Mouse (Mus musculus) forebrain, embryonic 12.5 days (tissue): ENCODE measurements around the gene Sp7. TPM values are rescaled to one million over a fixed set of nuclear protein-coding genes. Genes with fewer than 3 reads are reported as not detected.

ENCODE experiments used
- ATAC-seq: fragments of 200-750 bp; cut with Nextera tagmentation; 2 replicates; pipeline ENCODE4 v1.8.0; 2017; ENCODE audit warnings: moderate TSS enrichment; ENCODE audit not compliant: low FRiP score
- H3K27ac ChIP-seq: fragments of 300-500 bp; sonication (generic); 2 replicates; pipeline ENCODE4 v1.5.1; 2016; ENCODE audit warnings: mild to moderate bottlenecking
- H3K27me3 ChIP-seq: fragments of 300-500 bp; sonication (generic); 2 replicates; pipeline ENCODE4 v1.6.1; 2016; ENCODE audit warnings: mild to moderate bottlenecking
- H3K36me3 ChIP-seq: fragments of 300-500 bp; sonication (generic); replicated peaks from 2 replicates; pipeline ENCODE4 v1.6.1; 2016; ENCODE audit warnings: mild to moderate bottlenecking
- H3K4me1 ChIP-seq: fragments of 300-500 bp; sonication (generic); 2 replicates; pipeline ENCODE4 v1.6.1; 2016
- H3K4me2 ChIP-seq: fragments of 300-500 bp; sonication (generic); 2 replicates; pipeline ENCODE4 v1.6.1; 2016; ENCODE audit warnings: mild to moderate bottlenecking, moderate library complexity
- H3K4me3 ChIP-seq: fragments of 300-500 bp; sonication (generic); replicated peaks from 2 replicates; pipeline ENCODE4 v1.5.1; 2016; ENCODE audit warnings: mild to moderate bottlenecking
- H3K9ac ChIP-seq: fragments of 300-500 bp; sonication (generic); 2 replicates; pipeline ENCODE4 v1.6.1; 2016; ENCODE audit warnings: mild to moderate bottlenecking
- H3K9me3 ChIP-seq: fragments of 300-500 bp; sonication (generic); 2 replicates; pipeline ENCODE4 v1.6.1; 2016
- WGBS: fragments of 180-500 bp; shearing (Covaris S2); methylation state at CpG from one replicate; pipeline ENCODE4 v1.1.7; 2016; 5-methylcytosine and 5-hydroxymethylcytosine counted together
- polyA plus RNA-seq: library from polyadenylated mRNA; unstranded; fragments of >200 nt; fragmentation: Nextera tagmentation; extraction: Ambion mirVana; gene quantifications from 2 replicates; pipeline ENCODE4 v1.2.1, GENCODE M21; 2016

Gene Sp7
- 0.32 and 0.46 TPM in 2 replicates for polyA plus RNA-seq

GRCm38 (mm10) chr15:102366733-102367344 is at the start of gene Sp7:
TSS of gene Sp7 (minus strand) at chr15:102367182.
- H3K4me2 ChIP-seq = peak within 1 kb of the TSS; percentile 53
- peaks cover 30% of the 10 kb centered on the region for H3K4me1 ChIP-seq
- no peaks in the 10 kb centered on the region for H3K9me3 ChIP-seq
- H3K9ac ChIP-seq = peak within 1 kb of the TSS; percentile 44
- H3K4me3 ChIP-seq = peak within 1 kb of the TSS; percentile 28
- H3K27me3 ChIP-seq = peaks cover 83% of the 10 kb centered on the region
- no peaks in the 10 kb centered on the region for H3K36me3 ChIP-seq
- WGBS = 8% methylated on average over 15 of the region's 15 CpGs
- no peak for ATAC-seq
- H3K27ac ChIP-seq = 0 out of 2 replicates have a peak within 1 kb of the TSS, but pooled peaks have one; percentile 19

- H3K4me3 ChIP-seq = no peak overlapping the region
- ATAC-seq = no peak
- H3K4me1 ChIP-seq = peaks cover 24% of the 10 kb centered on the region
- H3K4me2 ChIP-seq = no peak overlapping the region
- no peaks in the 10 kb centered on the region for H3K27me3 ChIP-seq
- peaks cover 62% of the 10 kb centered on the region for H3K36me3 ChIP-seq
- no peaks in the 10 kb centered on the region for H3K9me3 ChIP-seq
- H3K9ac ChIP-seq = no peak overlapping the region
- H3K27ac ChIP-seq = no peak overlapping the region
These were observed 46.7 kb upstream of the Sp7 start for GRCm38 (mm10) chr15:102413687-102414086.

- no peak overlapping the region for H3K9ac ChIP-seq
- WGBS = 87% methylated on average over 1 of the region's 1 CpGs
- peak overlapping the region; percentile 25; the same call in 1 of the 2 replicates for H3K4me2 ChIP-seq
- peaks cover 43% of the 10 kb centered on the region for H3K4me1 ChIP-seq
- H3K27ac ChIP-seq = no peak overlapping the region
- ATAC-seq = no peak
- H3K27me3 ChIP-seq = no peaks in the 10 kb centered on the region
- H3K9me3 ChIP-seq = no peaks in the 10 kb centered on the region
- H3K4me3 ChIP-seq = 0 out of 2 replicates have a peak overlapping the region, but pooled peaks have one; percentile 15
- peaks cover 69% of the 10 kb centered on the region for H3K36me3 ChIP-seq
These were observed 44.1 kb upstream of the Sp7 start for GRCm38 (mm10) chr15:102411077-102411476.

- Histone ChIP-seq H3K9ac (no peak overlapping the region), H3K4me1 (peaks cover 43% of the 10 kb centered on the region), H3K4me2 (peak overlapping the region; percentile 15), H3K36me3 (peaks cover 62% of the 10 kb centered on the region), H3K27ac (no peak overlapping the region), H3K9me3 (no peaks in the 10 kb centered on the region), H3K4me3 (peak overlapping the region; percentile 5; the same call in 1 of the 2 replicates), H3K27me3 (no peaks in the 10 kb centered on the region)
- WGBS = 93% methylated on average over 3 of the region's 3 CpGs
- ATAC-seq = no peak
These were observed 42.3 kb upstream of the Sp7 start for GRCm38 (mm10) chr15:102409286-102409685.

- H3K36me3 ChIP-seq = peaks cover 56% of the 10 kb centered on the region
- 93% methylated on average over 2 of the region's 2 CpGs for WGBS
- ATAC-seq = no peak
- H3K9ac ChIP-seq = no peak overlapping the region
- H3K27me3 ChIP-seq = no peaks in the 10 kb centered on the region
- no peak overlapping the region for H3K4me3 ChIP-seq
- H3K9me3 ChIP-seq = no peaks in the 10 kb centered on the region
- peaks cover 43% of the 10 kb centered on the region for H3K4me1 ChIP-seq
- no peak overlapping the region for H3K27ac ChIP-seq
- peak overlapping the region; percentile 15; the same call in 1 of the 2 replicates for H3K4me2 ChIP-seq
These were observed 41.7 kb upstream of the Sp7 start for GRCm38 (mm10) chr15:102408558-102409130.

GRCm38 (mm10) chr15:102407681-102408557 is 40.9 kb upstream of the Sp7 start:
- H3K9ac ChIP-seq = no peak overlapping the region
- 93% methylated on average over 10 of the region's 10 CpGs for WGBS
- no peak overlapping the region for H3K27ac ChIP-seq
- peaks cover 43% of the 10 kb centered on the region for H3K4me1 ChIP-seq
- H3K9me3 ChIP-seq = no peaks in the 10 kb centered on the region
- peak overlapping the region; percentile 58 for H3K4me2 ChIP-seq
- H3K27me3 ChIP-seq = no peaks in the 10 kb centered on the region
- peaks cover 49% of the 10 kb centered on the region for H3K36me3 ChIP-seq
- H3K4me3 ChIP-seq = no peak overlapping the region
- ATAC-seq = no peak

GRCm38 (mm10) chr15:102406912-102407580 is 40.1 kb upstream of the Sp7 start:
- Histone ChIP-seq H3K4me2 (peak overlapping the region; percentile 58), H3K4me3 (peak overlapping the region; percentile 97), H3K9ac (peak overlapping the region; percentile 98), H3K36me3 (peaks cover 40% of the 10 kb centered on the region), H3K27ac (peak overlapping the region; percentile 94), H3K4me1 (peaks cover 43% of the 10 kb centered on the region), H3K27me3 (no peaks in the 10 kb centered on the region), H3K9me3 (no peaks in the 10 kb centered on the region)
- WGBS = 26% methylated on average over 3 of the region's 3 CpGs
- no peak for ATAC-seq

GRCm38 (mm10) chr15:102406196-102406911 is 39.4 kb upstream of the Sp7 start:
- Histone ChIP-seq H3K27ac (peak overlapping the region; percentile 94), H3K27me3 (no peaks in the 10 kb centered on the region), H3K9ac (peak overlapping the region; percentile 98), H3K36me3 (peaks cover 34% of the 10 kb centered on the region), H3K4me3 (peak overlapping the region; percentile 97), H3K4me1 (peaks cover 43% of the 10 kb centered on the region), H3K4me2 (peak overlapping the region; percentile 58), H3K9me3 (no peaks in the 10 kb centered on the region)
- no peak; the same call in 1 of the 2 replicates for ATAC-seq
- WGBS = under 1% methylated on average over 46 of the region's 69 CpGs

- WGBS = under 1% methylated on average over 38 of the region's 38 CpGs
- Histone ChIP-seq H3K27ac (peak within 1 kb of the TSS; percentile 99), H3K36me3 (peaks cover 30% of the 10 kb centered on the region), H3K9me3 (no peaks in the 10 kb centered on the region), H3K4me3 (peak within 1 kb of the TSS; percentile 97), H3K9ac (peak within 1 kb of the TSS; percentile 98), H3K4me1 (peaks cover 38% of the 10 kb centered on the region), H3K4me2 (peak within 1 kb of the TSS; percentile 61), H3K27me3 (no peaks in the 10 kb centered on the region)
- ATAC-seq = peak; percentile 98
These were observed 38.7 kb upstream of the Sp7 start, which contains the start of gene Sp1 for GRCm38 (mm10) chr15:102405489-102406195. TSS of gene Sp1 (plus strand) at chr15:102406143.

GRCm38 (mm10) chr15:102404608-102405488 is 37.9 kb upstream of the Sp7 start:
- H3K9ac ChIP-seq = peak overlapping the region; percentile 77
- no peaks in the 10 kb centered on the region for H3K27me3 ChIP-seq
- H3K4me3 ChIP-seq = peak overlapping the region; percentile 97
- H3K27ac ChIP-seq = peak overlapping the region; percentile 99
- peak overlapping the region; percentile 61 for H3K4me2 ChIP-seq
- ATAC-seq = no peak
- H3K36me3 ChIP-seq = peaks cover 22% of the 10 kb centered on the region
- H3K4me1 ChIP-seq = peaks cover 30% of the 10 kb centered on the region
- 18% methylated on average over 33 of the region's 34 CpGs for WGBS
- H3K9me3 ChIP-seq = no peaks in the 10 kb centered on the region
